Comparison of ENCODE assay signal across 11 mouse cellular contexts in genomic region chr3:128990183-128990912, GRCm38 (mm10).
DNase-seq lines count a peak whose midpoint lies in the region; ATAC-seq and TF ChIP-seq lines count a peak whose summit lies in the region.
"Had no signal": no experiment of that assay in that cellular context is flagged by ENCODE, and none has a peak within 500 bp of the region (broad histone marks: within the 10 kb centered on the region; RNA-seq: fewer than 3 reads in every experiment).

No protein-coding gene starts in this region.

- no peak for TF ChIP-seq POLR2A in heart, adult 2 months (IDR thresholded peaks at IDR 0.05; ENCODE audit: insufficient read depth, low read depth, low read length)

- no peaks in the 10 kb centered on the region for H3K27me3 ChIP-seq in heart, embryonic 11.5 days (ENCODE audit: control insufficient read depth, insufficient read depth, low read length)
- no peaks in the 10 kb centered on the region for H3K27me3 ChIP-seq in heart, adult 2 months (ENCODE audit: control insufficient read depth, insufficient read depth, low read length)
- H3K27me3 ChIP-seq in embryonic facial prominence, embryonic 15.5 days = no peaks in the 10 kb centered on the region
- H3K27me3 ChIP-seq: hindbrain, embryonic 15.5 days had no signal

- 0 out of 2 replicates have a peak overlapping the region, but pooled peaks have one; percentile 2 for H3K4me3 ChIP-seq in heart, embryonic 11.5 days (ENCODE audit: low read depth, low read length)
- H3K4me3 ChIP-seq in heart, adult 2 months = no peak overlapping the region
- peak overlapping the region; percentile 35 for H3K4me3 ChIP-seq in left cerebral cortex, adult 2 months
- H3K4me3 ChIP-seq in embryonic facial prominence, embryonic 15.5 days (replicated peaks) = no peak overlapping the region
- H3K4me3 ChIP-seq: hindbrain, embryonic 15.5 days had no signal

- 61% methylated on average over 17 of the region's 17 CpGs for WGBS in heart, embryonic 11.5 days (ENCODE audit: insufficient replicate concordance)
- WGBS in heart, adult 2 months = 65% methylated on average over 17 of the region's 17 CpGs
- 72% methylated on average over 17 of the region's 17 CpGs for WGBS in embryonic facial prominence, embryonic 15.5 days

- H3K79me2 ChIP-seq in heart, adult 2 months (replicated peaks; ENCODE audit: control insufficient read depth, insufficient read depth, low read length) = no peaks in the 10 kb centered on the region

- H3K4me1 ChIP-seq in heart, embryonic 11.5 days (ENCODE audit: control insufficient read depth, insufficient read depth, low read length) = no peaks in the 10 kb centered on the region
- H3K4me1 ChIP-seq in heart, adult 2 months (ENCODE audit: control insufficient read depth, insufficient read depth, low read length) = no peaks in the 10 kb centered on the region
- no peaks in the 10 kb centered on the region for H3K4me1 ChIP-seq in embryonic facial prominence, embryonic 15.5 days
- H3K4me1 ChIP-seq: hindbrain, embryonic 15.5 days had no signal

- ATAC-seq in heart, embryonic 11.5 days (replicated peaks; ENCODE audit: insufficient number of reproducible peaks, low FRiP score, low TSS enrichment) = no peak
- ATAC-seq in embryonic facial prominence, embryonic 15.5 days (ENCODE audit: insufficient number of reproducible peaks, low FRiP score, low TSS enrichment, low read depth) = peak; percentile 47; the same call in 1 of the 2 replicates

- H3K9ac ChIP-seq in heart, embryonic 11.5 days (ENCODE audit: low read depth, low read length) = 0 out of 2 replicates have a peak overlapping the region, but pooled peaks have one; percentile 17
- no peak overlapping the region; the same call in 1 of the 2 replicates for H3K9ac ChIP-seq in heart, adult 2 months (ENCODE audit: low read depth, low read length)
- no peak overlapping the region for H3K9ac ChIP-seq in embryonic facial prominence, embryonic 15.5 days
- H3K9ac ChIP-seq: hindbrain, embryonic 15.5 days had no signal

- no peak overlapping the region for H3K27ac ChIP-seq in heart, embryonic 11.5 days (ENCODE audit: low read depth, low read length)
- no peak overlapping the region for H3K27ac ChIP-seq in heart, adult 2 months
- H3K27ac ChIP-seq in left cerebral cortex, adult 2 months = no peak overlapping the region
- H3K27ac ChIP-seq in embryonic facial prominence, embryonic 15.5 days (replicated peaks) = no peak overlapping the region
- H3K27ac ChIP-seq: hindbrain, embryonic 15.5 days had no signal

- H3K4me2 ChIP-seq in heart, embryonic 11.5 days = peak overlapping the region; percentile 44
- no peak overlapping the region for H3K4me2 ChIP-seq in embryonic facial prominence, embryonic 15.5 days (replicated peaks)
- H3K4me2 ChIP-seq: hindbrain, embryonic 15.5 days had no signal

- H3K36me3 ChIP-seq in heart, embryonic 11.5 days (ENCODE audit: control insufficient read depth, insufficient read depth, low read length) = no peaks in the 10 kb centered on the region
- no peaks in the 10 kb centered on the region for H3K36me3 ChIP-seq in heart, adult 2 months (ENCODE audit: control insufficient read depth, insufficient read depth, low read length)
- H3K36me3 ChIP-seq in embryonic facial prominence, embryonic 15.5 days = no peaks in the 10 kb centered on the region
- H3K36me3 ChIP-seq: hindbrain, embryonic 15.5 days had no signal

- no peak for TF ChIP-seq CTCF in heart, adult 2 months (IDR thresholded peaks at IDR 0.05)
- TF ChIP-seq CTCF in left cerebral cortex, adult 2 months (IDR thresholded peaks at IDR 0.05) = no peak

- no peak for TF ChIP-seq EP300 in heart, adult 2 months (IDR thresholded peaks at IDR 0.05; ENCODE audit: insufficient read depth, low read depth, low read length)

- intact Hi-C loops in heart, adult 2 months (cut with DNase I) = no loop called here
- intact Hi-C loops in left cerebral cortex, adult 2 months (cut with DNase I) = no loop called here

- DNase-seq in heart, adult 2 months = no peak
- peak in 1 of 2 experiments; percentile 9 for DNase-seq in left cerebral cortex, adult 2 months (ENCODE audit: extremely low spot score in 1 of 2, low spot score in 2 of 2)
- no peak for DNase-seq in left cerebral cortex, adult 11 months (ENCODE audit: low spot score)
- DNase-seq in layer of hippocampus, postnatal 36 days = peak; percentile 1 to 5
- no peak for DNase-seq in thymus, postnatal 14 days
- DNase-seq: adrenal gland, postnatal 14 days; cerebellum, adult 8-10 months; lung, postnatal 10 days had no signal

- H3K9me3 ChIP-seq in heart, embryonic 11.5 days (replicated peaks; ENCODE audit: control insufficient read depth, low read length) = no peaks in the 10 kb centered on the region
- no peaks in the 10 kb centered on the region for H3K9me3 ChIP-seq in embryonic facial prominence, embryonic 15.5 days (replicated peaks)
- H3K9me3 ChIP-seq: hindbrain, embryonic 15.5 days had no signal

Comparison
In these comparisons a context has a peak if more than half of its experiments do, and no peak if none do; other contexts are left out.
1. H3K4me3 ChIP-seq: peak in heart, embryonic 11.5 days (single experiment) and left cerebral cortex, adult 2 months (single experiment); none in heart, adult 2 months (single experiment) and embryonic facial prominence, embryonic 15.5 days (single experiment).
2. DNase-seq: peak in layer of hippocampus, postnatal 36 days (2 of 2); none in heart, adult 2 months (0 of 2), left cerebral cortex, adult 11 months (single experiment) and thymus, postnatal 14 days (single experiment).